Mouse (Mus musculus): ENCODE results near the gene Pnldc1.

The Pnldc1 gene

DNA sequence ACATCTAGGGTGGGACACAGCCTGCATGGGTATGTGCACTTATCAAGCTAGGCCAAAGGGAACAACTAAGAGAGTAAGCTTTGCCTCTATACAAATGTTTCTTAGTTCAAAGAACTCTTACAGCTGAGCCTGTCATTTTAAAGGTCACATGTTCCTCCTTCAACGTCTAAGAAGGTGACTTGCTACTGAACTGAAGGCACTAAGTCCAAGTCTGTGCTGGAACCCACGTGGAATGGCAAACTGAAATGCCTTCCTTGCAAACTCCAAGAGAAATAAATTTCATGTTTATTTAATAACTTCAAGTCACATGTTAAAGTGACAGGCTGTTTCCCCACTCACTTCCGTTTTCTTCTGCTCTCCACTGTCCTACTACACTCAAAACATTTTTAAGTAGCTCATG lies 52.6 kb downstream of the Pnldc1 start:
- no peak for DNase-seq (ENCODE audit: low spot score in 2 of 2)

DNA sequence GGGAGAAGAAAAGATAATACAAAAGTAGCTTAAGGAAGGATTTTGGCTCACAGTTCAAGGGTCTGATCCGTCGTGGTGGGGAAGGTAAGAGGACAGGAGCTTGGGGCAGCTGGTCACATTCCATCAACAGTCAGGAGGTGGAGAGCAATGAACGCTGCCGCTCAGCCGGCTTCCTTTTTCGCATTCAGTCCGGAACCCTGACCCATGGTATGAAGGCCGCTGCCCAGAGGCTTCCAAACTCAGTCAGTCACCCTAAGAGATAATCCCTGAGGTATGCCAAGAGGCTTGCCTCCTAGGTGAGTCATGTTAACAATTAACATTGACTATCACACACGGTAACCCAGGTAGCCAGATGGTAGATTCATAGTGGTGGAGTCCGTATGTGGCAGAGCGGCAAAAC lies 55.6 kb downstream of the Pnldc1 start:
- DNase-seq (ENCODE audit: low spot score in 2 of 2) = no peak

DNA sequence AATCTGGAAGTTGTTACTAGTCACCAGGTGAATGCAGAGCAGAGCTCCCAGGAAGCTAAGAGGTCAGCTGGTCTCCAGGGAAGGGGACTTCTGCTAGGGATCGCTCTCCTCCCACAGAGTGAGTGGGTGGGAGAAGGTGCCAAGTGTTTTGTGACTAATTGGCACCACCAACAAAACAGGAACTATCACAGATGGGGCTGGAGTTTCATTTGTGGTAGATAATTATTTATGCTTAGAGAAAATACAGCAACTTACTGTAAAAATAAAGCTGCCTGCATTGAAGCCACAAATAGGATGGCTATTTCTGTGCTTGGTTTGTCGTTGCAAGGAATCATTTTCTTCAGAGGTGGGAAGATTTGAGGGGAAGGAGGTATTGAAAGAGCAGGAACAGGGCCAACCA lies 56.2 kb downstream of the Pnldc1 start:
- no peak for DNase-seq (ENCODE audit: low spot score in 2 of 2)

DNA sequence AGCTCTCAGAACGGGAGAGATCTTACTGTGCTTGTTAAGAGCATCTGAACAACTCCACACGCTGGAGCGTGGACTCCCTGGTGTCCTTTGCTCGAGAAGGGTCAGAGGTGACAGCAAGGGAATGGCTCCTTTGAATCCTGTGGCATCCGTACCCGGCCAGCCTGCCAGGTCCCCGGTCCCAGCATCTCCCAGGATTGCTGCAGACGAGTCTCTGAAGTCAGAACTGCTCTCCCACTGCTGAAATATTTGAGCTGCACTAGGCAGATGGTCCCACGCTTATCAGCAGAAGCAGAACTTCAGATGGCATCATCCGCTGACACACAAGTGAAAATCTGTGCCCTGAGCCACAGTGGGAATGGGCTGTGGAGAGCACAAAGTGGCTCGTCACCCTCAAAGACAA lies 58.3 kb downstream of the Pnldc1 start:
- DNase-seq (ENCODE audit: low spot score in 2 of 2) = no peak

DNA sequence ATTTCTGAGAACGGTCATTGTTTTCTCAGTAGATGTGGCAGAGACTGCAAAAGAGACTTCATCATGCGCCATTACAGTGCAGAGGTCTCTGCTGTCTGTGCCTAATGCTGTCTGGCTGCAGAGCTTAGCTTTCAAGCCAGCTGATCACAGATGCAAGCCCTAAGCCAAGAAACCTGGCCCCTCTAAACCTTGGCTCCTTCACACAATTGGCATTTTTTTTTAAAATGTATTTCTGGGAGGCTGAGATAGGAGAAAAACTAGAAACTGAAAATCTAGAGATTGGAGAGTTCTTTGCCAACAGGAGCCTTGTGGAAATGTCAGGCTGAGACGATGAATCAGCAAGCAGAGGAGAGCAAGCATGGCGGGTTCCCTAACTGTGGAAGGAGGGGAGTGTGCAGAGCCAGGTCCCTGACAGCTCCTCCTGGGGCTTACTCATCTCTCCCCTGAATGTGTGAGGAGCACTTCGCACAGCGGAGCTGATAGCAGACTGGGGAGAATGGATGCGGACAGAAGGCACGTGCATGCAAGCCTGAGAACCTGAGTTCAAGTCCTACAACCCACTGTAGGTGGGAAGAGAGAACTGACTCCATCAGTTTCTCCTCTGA lies 60.1 kb downstream of the Pnldc1 start:
- no peak for DNase-seq (ENCODE audit: low spot score in 2 of 2)

DNA sequence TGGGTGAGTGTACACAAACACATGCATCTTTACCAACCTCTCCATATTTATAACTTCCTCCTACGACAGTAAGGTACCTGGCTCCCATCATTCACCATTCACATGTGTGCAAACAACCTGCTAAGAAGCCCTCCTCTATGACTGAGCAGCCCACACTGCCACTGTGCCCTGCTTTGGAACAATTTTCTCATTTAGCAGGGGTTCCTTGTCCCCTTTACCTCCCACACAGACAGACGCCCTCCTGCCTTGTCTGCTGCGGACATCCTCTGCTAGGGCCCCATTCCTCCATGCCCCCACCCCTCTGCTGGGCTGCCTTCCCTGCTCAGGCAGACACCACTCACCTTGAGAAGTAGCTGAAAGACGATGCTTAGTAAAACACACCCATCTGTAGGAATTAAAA lies 62.3 kb downstream of the Pnldc1 start:
- DNase-seq (ENCODE audit: low spot score in 2 of 2) = no peak

DNA sequence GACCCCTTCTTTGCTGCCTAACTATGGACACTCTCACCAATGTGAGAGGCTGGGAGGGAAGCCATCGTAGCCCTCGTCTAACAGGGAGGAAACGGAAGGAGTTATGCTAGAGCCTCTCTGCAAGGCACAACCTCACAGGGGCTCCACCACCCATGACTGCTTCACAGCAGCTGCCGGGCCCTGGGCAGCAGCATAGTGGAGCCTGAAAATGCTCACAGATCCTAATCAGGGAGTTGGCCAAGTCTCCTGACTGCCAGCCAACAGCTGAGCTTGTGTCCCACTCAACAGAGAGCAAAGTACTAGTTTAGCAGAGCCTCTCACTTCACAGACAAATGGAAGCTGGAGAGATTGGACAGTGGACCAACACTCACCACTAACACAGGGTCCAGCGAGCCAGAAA lies 63.6 kb downstream of the Pnldc1 start:
- DNase-seq (ENCODE audit: low spot score in 2 of 2) = no peak

DNA sequence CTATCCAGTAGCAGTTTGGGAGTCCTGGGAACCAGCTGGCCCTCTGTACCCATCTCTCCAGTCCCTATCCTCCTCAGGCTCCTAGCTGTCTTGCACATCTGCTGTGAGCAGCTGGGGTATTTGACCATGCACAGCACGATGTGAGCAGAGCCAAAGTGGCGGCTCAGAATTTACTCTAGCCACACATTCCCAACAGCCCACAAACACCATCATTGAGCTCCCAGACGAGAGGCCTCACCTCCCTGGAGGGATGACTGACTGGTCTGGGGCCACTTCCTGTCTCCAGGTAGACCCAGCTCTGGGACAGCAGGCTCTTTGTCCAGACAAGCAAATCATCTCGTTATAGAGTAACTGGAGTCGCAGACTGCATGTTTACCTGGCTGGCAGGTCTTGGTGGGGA lies 64.2 kb downstream of the Pnldc1 start:
- DNase-seq (ENCODE audit: low spot score in 2 of 2) = no peak

DNA sequence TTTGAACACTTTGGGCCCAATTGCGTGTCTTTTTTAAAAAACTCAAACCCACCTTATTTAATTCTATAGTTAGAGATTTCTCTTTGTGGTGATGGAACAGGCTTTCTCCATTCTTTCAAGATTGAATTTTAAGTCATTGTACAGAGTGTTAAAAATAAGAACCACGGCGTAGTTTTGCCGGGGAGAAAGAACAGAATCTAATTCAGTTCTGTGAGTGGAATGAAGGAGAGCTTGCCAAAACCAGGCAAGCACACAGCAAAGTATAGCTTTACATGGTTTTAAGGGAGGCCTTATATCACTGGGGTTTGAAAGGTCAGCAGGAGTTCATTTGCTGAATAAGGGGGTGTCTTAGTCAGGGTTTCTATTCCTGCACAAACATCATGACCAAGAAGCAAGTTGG lies 65.5 kb downstream of the Pnldc1 start:
- DNase-seq (ENCODE audit: low spot score in 2 of 2) = no peak

DNA sequence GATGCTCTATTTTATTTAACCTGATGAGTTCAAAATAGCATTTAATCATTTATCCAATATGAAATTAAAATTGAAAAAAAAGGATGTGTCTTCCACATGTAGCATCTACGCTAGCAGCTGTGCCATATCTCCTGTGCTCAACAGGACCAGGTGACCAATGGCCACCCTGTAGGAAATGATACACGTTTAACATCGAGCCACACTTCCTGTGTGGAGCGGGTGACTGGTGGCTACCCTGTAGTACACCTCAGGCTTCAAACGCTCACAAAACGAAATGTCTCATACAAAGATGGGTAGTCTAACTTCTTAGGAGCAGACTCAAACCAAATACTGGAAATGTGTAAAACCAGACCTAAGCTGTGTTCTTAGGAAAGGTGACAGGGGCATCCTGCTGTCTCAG lies 66.2 kb downstream of the Pnldc1 start:
- no peak for DNase-seq (ENCODE audit: low spot score in 2 of 2)

DNA sequence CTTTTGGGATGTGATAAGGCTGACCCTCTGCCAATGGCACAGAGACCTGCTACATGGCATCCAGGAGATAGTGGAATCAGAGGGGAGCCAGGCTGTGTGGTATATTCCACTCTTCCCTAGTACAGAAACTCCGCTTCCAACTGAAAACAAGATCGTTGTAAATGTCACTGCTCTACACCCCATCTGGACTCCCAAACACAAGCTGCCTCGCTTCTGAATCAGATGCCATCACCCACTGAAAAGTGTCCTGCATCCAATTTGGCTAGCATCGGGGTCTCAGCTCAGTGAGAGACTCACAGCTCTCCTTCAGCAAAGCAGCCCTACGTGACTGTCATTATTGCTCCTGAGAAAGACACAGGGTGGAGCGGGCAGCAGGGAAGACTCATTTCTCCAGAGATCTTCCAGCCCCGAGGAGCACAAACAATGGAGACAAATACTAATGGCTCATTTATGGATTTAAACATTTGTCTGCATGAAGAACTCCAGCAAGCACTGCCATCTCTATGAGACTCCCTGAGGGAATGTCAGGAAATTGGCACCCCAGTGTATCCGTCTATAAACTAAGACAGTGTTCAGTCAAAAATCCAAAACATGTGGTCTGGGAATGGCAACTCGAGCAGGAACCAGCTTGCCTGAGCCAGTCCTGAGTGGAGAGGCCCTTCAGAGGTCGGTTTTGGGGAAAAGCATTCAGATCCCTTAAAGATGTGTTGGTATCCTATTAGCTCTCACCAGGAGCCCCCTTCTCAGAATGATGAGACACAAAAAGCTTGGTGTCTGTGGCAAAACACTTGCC lies 70.4 kb downstream of the Pnldc1 start:
- peak; percentile 37 to 43 for DNase-seq (ENCODE audit: low spot score in 2 of 2)
